Mouse (Mus musculus) large intestine, adult 2 months (tissue): Measurements from ENCODE around the gene Vps26c. TPM values are rescaled to one million over a fixed set of nuclear protein-coding genes. Genes with fewer than 3 reads are reported as not detected.

Experiments used
- DNase-seq: peaks from one replicate; pipeline ENCODE4 v3.0.0-alpha.2; 2012; ENCODE audit warnings: low read depth, low spot score
- WGBS: fragments of 180-500 bp; shearing (Covaris S2); methylation state at CpG from one replicate; pipeline ENCODE4 v1.1.7; 2018; 5-methylcytosine and 5-hydroxymethylcytosine counted together
- polyA plus RNA-seq: library from polyadenylated mRNA; depleted of rRNA; stranded (reverse); fragments of >200 nt; gene quantifications from 2 replicates; pipeline ENCODE4 v1.2.3, GENCODE M21; 2012; rRNA removed

The Vps26c gene
- 33.0 and 37.0 TPM in 2 replicates for polyA plus RNA-seq

GRCm38 (mm10) chr16:94526344-94527151, at the start of gene Vps26c:
Gene Vps26c (minus strand): TSS chr16:94526830.
- WGBS, result under 1% methylated on average over 93 of the region's 93 CpGs

GRCm38 (mm10) chr16:94575757-94576156, 49.1 kb upstream of the Vps26c start:
- no peak for DNase-seq
- 35% methylated on average over 5 of the region's 5 CpGs for WGBS

More at GRCm38 (mm10) chr16:94526344-94527151, at the start of gene Vps26c:
- peak; percentile 93 for DNase-seq

DNA sequence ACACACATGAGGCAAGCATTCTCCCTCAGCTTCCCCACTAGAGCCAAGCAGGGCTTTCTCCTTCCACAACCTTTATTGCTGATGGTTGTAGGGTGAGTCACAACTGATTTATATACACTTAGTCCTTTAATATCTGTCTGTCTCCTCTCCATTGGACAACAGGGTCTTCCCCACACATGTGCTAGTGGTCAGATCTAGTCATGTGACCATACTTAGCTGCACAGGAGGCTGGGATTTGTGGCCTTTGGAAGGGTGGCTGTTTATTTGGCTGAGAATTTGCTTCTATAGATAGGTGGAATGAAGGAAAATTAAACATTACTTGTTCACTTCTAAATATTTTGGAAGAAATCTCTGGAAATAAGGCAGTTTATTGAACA, 48.1 kb upstream of the Vps26c start:
- no peak for DNase-seq

DNA sequence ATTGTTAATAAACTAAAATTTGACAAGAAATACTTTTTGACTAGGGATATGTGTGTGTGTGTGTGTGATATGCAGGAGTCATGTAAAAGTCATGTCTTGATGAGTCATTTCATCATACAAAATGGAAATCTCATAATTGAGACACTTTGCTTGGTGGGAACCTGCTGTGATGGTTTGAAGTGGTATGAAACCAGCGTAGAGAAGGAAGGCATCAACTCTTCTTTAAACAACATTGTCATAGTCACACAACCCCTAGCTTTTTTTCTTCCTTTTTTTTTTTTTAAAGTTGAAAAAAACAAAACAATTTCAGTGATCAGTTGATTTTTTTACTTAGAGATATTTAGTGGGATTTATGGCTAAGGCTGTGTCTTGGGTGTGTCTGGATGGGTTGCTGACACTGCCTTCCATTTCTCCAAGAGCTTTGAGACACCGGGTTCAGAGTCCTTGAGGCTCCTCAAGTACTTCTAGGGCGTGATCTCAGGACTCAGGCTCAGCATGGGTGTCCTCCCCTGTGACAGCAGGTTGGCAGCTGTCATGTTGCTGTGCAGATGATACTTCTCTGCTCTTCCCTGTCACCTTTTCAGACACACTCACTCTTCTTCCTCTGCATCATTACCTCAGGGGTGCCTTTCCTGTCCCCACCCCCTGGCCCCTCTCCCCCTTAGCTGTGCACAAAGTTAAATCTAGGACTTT, 47.5 kb upstream of the Vps26c start:
- 32% methylated on average over 3 of the region's 3 CpGs for WGBS
- DNase-seq, result no peak

DNA sequence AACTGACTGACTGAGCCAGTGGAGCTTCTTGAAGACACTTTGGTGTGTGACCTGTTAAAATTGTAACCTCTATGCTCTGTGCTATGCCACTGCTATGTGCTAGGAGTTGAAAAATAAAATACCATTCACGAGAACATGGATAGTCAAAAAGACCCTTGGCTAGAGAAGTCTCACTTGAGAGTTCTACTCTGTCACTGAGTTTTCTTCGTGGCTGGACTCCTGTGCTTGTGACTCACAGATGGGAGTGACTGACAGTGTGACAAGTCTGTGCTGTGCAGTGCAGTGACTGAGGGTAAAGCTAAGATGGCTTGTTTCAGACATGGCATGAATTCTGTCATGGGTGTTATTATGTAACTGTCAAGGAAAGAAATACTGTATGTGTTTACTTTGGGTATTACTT, 45.8 kb upstream of the Vps26c start:
- WGBS, result 12% methylated on average over 2 of the region's 2 CpGs
- no peak for DNase-seq

- WGBS, result 8% methylated on average over 10 of the region's 10 CpGs
- DNase-seq, result no peak
Measured at GRCm38 (mm10) chr16:94571111-94571993, 44.7 kb upstream of the Vps26c start.

GRCm38 (mm10) chr16:94570361-94571041, 43.9 kb upstream of the Vps26c start:
- WGBS, result under 1% methylated on average over 81 of the region's 88 CpGs

DNA sequence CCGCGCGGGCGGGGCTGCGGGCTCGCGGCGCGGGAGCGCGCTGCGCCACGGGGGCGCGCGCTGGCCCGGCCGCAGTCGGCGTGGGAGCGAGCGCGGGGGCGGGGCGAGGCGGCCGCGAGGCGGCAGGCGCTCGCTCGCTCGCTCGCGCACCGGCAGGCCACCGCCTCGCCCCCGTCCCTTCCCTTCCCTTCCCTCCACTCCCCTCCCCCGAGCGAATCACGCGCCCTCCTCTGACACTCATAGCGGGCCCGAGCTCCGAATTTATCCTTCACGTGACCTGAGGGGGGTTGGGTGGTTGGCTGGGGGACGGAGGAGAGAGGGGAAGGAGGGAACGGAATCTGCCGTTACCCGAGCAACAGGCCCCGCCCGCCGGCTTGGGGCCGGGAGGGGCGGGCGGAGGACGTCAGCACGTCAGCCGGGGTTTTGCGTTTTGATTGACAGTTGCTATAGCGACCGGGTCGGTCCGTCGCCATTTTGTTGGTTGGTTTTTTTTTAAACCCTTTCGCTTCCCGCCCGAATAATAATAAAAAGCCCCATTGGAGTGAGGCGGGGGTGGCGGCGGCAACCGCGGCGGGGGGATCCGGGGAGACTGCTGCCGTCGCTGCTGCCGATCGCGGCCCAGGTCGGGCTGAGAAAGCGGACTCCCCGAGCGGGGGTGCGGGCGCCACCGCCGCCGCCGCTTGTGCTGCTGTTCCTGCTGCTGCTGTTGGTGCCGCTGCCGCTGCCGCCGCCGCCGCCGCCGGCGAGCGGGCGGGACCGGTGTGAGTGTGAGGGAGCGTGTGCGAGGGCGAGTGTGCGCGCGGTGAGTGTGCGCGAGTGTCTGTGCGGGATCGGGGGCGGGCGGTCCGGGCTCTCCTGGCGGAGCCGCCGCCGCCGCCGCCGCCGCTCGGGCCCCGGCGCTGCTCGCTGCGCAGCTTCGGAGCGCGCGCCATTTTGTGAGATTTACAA, 42.9 kb upstream of the Vps26c start, which contains the start of gene Dyrk1a:
Gene Dyrk1a, plus strand, starts transcription at position 782 of the 948 bp plus-strand sequence.
- DNase-seq, result peak; percentile 99
- WGBS, result under 1% methylated on average over 125 of the region's 133 CpGs

More at GRCm38 (mm10) chr16:94570361-94571041, 43.9 kb upstream of the Vps26c start:
- no peak for DNase-seq

DNA sequence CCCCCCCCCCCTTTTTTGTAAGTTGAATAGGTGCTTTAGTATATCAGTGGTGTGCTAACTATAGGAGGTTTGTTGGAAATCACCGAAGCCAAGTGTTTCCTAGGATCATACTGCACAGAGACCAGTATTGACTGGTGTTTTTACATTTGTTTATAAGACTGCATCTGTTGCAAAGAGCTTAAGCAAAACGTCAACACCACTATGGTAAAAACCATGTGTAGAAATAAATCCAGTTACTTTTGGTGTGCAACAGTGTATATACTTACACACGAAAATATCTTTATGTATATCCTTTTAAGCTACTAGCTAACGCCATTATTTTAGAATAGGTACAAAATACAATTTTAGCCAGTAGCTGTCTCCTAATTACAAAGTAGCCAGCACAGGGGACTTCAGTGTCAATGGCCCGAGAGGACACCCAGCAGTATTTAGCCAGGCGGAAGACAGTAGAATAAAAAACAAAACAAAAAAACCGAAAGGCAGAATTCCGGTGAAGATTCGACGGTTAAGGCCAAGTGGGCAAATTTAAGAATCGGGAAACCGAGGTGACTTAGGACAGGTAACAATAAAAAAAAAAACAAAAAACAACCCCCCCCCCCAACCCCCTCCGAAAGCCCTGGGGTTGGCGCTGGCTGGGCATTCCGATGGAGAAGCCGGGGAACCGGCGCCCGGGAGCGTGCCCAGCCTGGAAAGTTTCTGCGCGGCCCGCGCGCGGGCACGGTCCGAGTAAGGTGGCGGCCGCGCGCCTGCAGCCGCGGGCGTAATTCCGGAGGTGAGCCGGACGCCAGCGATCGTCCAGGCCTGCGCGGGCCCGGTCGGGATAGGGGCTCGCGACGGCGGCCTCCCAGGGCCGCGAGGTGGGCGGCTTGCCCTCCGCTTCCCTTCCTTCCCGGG, 42.0 kb upstream of the Vps26c start:
- no peak for DNase-seq
- whole genome bisulfite sequencing, result 1% methylated on average over 53 of the region's 53 CpGs

GRCm38 (mm10) chr16:94567751-94568150, 41.1 kb upstream of the Vps26c start:
- WGBS, result 82% methylated on average over 5 of the region's 5 CpGs

GRCm38 (mm10) chr16:94566834-94567585, 40.4 kb upstream of the Vps26c start:
- 94% methylated on average over 11 of the region's 11 CpGs for WGBS
- DNase-seq, result no peak

More at GRCm38 (mm10) chr16:94567751-94568150, 41.1 kb upstream of the Vps26c start:
- DNase-seq, result no peak

GRCm38 (mm10) chr16:94566124-94566523, 39.5 kb upstream of the Vps26c start:
- 33% methylated on average over 8 of the region's 8 CpGs for WGBS
- DNase-seq, result no peak

- WGBS, result 44% methylated on average over 5 of the region's 5 CpGs
- no peak for DNase-seq
Measured at GRCm38 (mm10) chr16:94560618-94561017, 34.0 kb upstream of the Vps26c start.

DNA sequence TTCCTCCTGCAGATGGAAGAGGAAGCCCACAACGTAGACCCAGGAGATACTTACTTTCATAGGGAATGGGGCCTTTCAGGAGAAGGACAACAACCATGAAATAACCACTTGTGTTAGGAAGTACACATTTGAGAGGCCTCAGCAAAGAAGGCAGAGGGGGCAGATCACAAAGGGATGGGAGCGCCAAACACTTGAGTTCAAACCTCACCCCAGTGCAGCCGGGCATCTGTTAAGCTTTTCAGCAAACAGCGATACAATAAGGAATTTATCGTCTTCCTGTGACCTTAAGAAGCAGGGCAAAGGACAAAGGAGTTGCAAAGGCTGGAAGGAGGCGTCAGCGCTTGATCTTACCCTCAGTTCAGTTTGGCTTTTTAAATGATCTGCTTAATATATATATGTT, 33.2 kb upstream of the Vps26c start:
- no peak for DNase-seq
- WGBS, result 43% methylated on average over 7 of the region's 7 CpGs

DNA sequence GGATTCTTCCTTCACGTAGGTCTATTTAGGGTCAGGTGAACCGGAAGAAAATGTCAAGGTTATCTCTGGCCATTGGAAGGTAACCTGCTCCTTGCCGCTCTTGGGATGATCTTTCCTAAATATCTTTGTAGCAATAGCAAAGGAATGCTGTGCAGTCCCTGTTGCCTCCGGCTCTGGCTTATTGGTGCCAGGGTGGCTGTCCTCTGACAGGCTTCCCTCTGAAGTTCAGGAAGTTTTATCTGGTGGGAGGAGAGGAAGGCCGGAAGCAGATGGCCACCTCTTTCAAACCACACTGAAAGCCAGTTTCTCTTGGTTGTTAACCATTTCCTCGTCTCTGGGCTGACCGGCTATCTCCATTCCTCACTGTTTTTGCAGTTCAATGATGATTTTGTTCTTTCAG, 32.7 kb upstream of the Vps26c start:
- WGBS, result 45% methylated on average over 7 of the region's 7 CpGs
- no peak for DNase-seq

DNA sequence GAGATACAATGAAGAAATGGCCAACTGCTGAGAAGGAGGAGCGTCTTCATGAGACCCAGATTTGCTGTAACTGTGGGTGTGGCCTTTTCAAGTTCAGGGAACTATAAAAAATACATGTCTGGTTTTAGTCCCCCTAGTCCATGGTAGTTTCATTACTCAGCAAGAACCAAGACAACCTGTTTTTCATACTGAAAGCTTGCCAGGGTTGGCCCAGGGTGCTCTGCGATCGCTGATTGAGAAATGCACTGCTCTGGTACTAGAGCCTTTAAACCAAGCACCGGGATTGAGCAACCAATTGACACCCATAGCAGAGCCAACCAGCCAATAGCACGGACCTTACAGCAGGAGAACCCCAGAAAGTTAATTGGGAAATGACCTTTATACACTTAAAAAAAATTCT, 29.6 kb upstream of the Vps26c start:
- 36% methylated on average over 5 of the region's 5 CpGs for WGBS
- DNase-seq, result no peak

- no peak for DNase-seq
- WGBS, result 78% methylated on average over 7 of the region's 7 CpGs
Measured at GRCm38 (mm10) chr16:94555346-94555745, 28.7 kb upstream of the Vps26c start.
